Mouse (Mus musculus) kidney, adult 2 months (tissue): ENCODE results near the gene Dnajc22. TPM values are rescaled to one million over a fixed set of nuclear protein-coding genes. Genes with fewer than 3 reads are reported as not detected.

Source experiments
- DNase-seq: peaks from one replicate; pipeline ENCODE4 v3.0.0; 2021
- H3K27ac ChIP-seq: fragments of 200-500 bp; 2 replicates; pipeline ENCODE4 v1.5.1; 2012; ENCODE audit warnings: low read depth, low read length, control low read depth, inconsistent platforms; ENCODE audit not compliant: insufficient read depth
- H3K27me3 ChIP-seq: fragments of 200-500 bp; replicated peaks from 2 replicates; pipeline ENCODE4 v1.6.1; 2012; ENCODE audit warnings: mild to moderate bottlenecking, moderate library complexity, low read length, inconsistent platforms; ENCODE audit not compliant: control insufficient read depth, insufficient read depth
- H3K36me3 ChIP-seq: fragments of 200-500 bp; 2 replicates; pipeline ENCODE4 v1.6.1; 2012; ENCODE audit warnings: mild to moderate bottlenecking, moderate library complexity, low read length, inconsistent platforms; ENCODE audit not compliant: control insufficient read depth, insufficient read depth
- H3K4me1 ChIP-seq: fragments of 200-500 bp; 2 replicates; pipeline ENCODE4 v1.6.1; 2011; ENCODE audit warnings: low read length; ENCODE audit not compliant: control insufficient read depth, insufficient read depth
- H3K4me3 ChIP-seq: fragments of 200-500 bp; 2 replicates; pipeline ENCODE4 v1.5.1; 2011; ENCODE audit warnings: mild to moderate bottlenecking, low read depth, low read length, control low read depth; ENCODE audit not compliant: insufficient read depth
- CTCF ChIP-seq: fragments of 200-500 bp; conservative IDR thresholded peaks from 2 replicates; pipeline ENCODE4 v1.5.1; 2011; ENCODE audit warnings: low read depth, mild to moderate bottlenecking, control low read depth, low read length, moderate library complexity, mixed read lengths; ENCODE audit not compliant: insufficient read depth, insufficient read length
- POLR2A ChIP-seq: fragments of 200-500 bp; IDR thresholded peaks from one replicate; pipeline ENCODE4 v1.6.1; 2011; ENCODE audit warnings: low read depth, low read length, control low read depth
- WGBS: fragments of 180-500 bp; shearing (Covaris S2); methylation state at CpG from one replicate; pipeline ENCODE4 v1.1.7; 2018; 5-methylcytosine and 5-hydroxymethylcytosine counted together
- polyA plus RNA-seq: library from polyadenylated mRNA; depleted of rRNA; stranded (reverse); fragments of >200 nt; gene quantifications from 2 replicates; pipeline ENCODE4 v1.2.3, GENCODE M21; 2012

Gene Dnajc22
- polyA plus RNA-seq, 1 experiment, result 49.9 TPM

- Histone ChIP-seq H3K4me3 (no peak overlapping the region), H3K27ac (no peak overlapping the region), H3K36me3 (no peaks in the 10 kb centered on the region), H3K27me3 (no peaks in the 10 kb centered on the region), H3K4me1 (no peaks in the 10 kb centered on the region; the same call in 1 of the 2 replicates)
- no peak for DNase-seq
- 73% methylated on average over 6 of the region's 6 CpGs for WGBS
- no peak for TF ChIP-seq CTCF
- no peak for TF ChIP-seq POLR2A
Measured at GRCm38 (mm10) chr15:99127851-99128522, 35.0 kb downstream of the Dnajc22 start.

GRCm38 (mm10) chr15:99129441-99129840 lies 36.5 kb downstream of the Dnajc22 start:
- H3K4me1 ChIP-seq, result no peaks in the 10 kb centered on the region
- H3K4me3 ChIP-seq, result no peak overlapping the region
- TF ChIP-seq CTCF (no peak), POLR2A (no peak)
- H3K27me3 ChIP-seq, result no peaks in the 10 kb centered on the region
- DNase-seq, result no peak
- no peak overlapping the region for H3K27ac ChIP-seq
- H3K36me3 ChIP-seq, result no peaks in the 10 kb centered on the region
- WGBS, result 84% methylated on average over 11 of the region's 11 CpGs

- WGBS, result 59% methylated on average over 22 of the region's 22 CpGs
- no peaks in the 10 kb centered on the region for H3K4me1 ChIP-seq
- no peak overlapping the region for H3K27ac ChIP-seq
- no peak for TF ChIP-seq CTCF
- DNase-seq, result no peak
- H3K27me3 ChIP-seq, result no peaks in the 10 kb centered on the region
- no peak overlapping the region for H3K4me3 ChIP-seq
- no peaks in the 10 kb centered on the region for H3K36me3 ChIP-seq
Measured at GRCm38 (mm10) chr15:99129956-99130910, 37.3 kb downstream of the Dnajc22 start.

- 89% methylated on average over 5 of the region's 5 CpGs for WGBS
- TF ChIP-seq CTCF (no peak), POLR2A (no peak)
- no peak for DNase-seq
- H3K4me1 ChIP-seq, result no peaks in the 10 kb centered on the region
- no peaks in the 10 kb centered on the region for H3K27me3 ChIP-seq
- no peak overlapping the region for H3K4me3 ChIP-seq
- H3K27ac ChIP-seq, result no peak overlapping the region
- no peaks in the 10 kb centered on the region for H3K36me3 ChIP-seq
Measured at GRCm38 (mm10) chr15:99138389-99138788, 45.4 kb downstream of the Dnajc22 start.

- H3K36me3 ChIP-seq, result no peaks in the 10 kb centered on the region
- H3K4me3 ChIP-seq, result no peak overlapping the region
- peak; percentile 72 for TF ChIP-seq CTCF
- TF ChIP-seq POLR2A, result no peak
- no peak overlapping the region for H3K27ac ChIP-seq
- no peaks in the 10 kb centered on the region for H3K27me3 ChIP-seq
- no peaks in the 10 kb centered on the region for H3K4me1 ChIP-seq
- 69% methylated on average over 6 of the region's 6 CpGs for WGBS
- DNase-seq, result peak; percentile 57
Measured at GRCm38 (mm10) chr15:99139669-99140068, 46.7 kb downstream of the Dnajc22 start.

- H3K4me3 ChIP-seq, result no peak overlapping the region
- DNase-seq, result no peak
- TF ChIP-seq CTCF (no peak), POLR2A (no peak)
- no peaks in the 10 kb centered on the region for H3K36me3 ChIP-seq
- no peaks in the 10 kb centered on the region for H3K4me1 ChIP-seq
- H3K27me3 ChIP-seq, result no peaks in the 10 kb centered on the region
- WGBS, result 89% methylated on average over 7 of the region's 7 CpGs
- H3K27ac ChIP-seq, result no peak overlapping the region
Measured at GRCm38 (mm10) chr15:99150516-99150915, 57.5 kb downstream of the Dnajc22 start.

- 68% methylated on average over 8 of the region's 8 CpGs for WGBS
- DNase-seq, result no peak
- TF ChIP-seq POLR2A, result no peak
- no peak for TF ChIP-seq CTCF
- H3K4me3 ChIP-seq, result no peak overlapping the region
- H3K36me3 ChIP-seq, result no peaks in the 10 kb centered on the region
- H3K27me3 ChIP-seq, result no peaks in the 10 kb centered on the region
- no peaks in the 10 kb centered on the region for H3K4me1 ChIP-seq
- H3K27ac ChIP-seq, result no peak overlapping the region
Measured at GRCm38 (mm10) chr15:99151324-99151723, 58.4 kb downstream of the Dnajc22 start.
